In the genomic region with DNA sequence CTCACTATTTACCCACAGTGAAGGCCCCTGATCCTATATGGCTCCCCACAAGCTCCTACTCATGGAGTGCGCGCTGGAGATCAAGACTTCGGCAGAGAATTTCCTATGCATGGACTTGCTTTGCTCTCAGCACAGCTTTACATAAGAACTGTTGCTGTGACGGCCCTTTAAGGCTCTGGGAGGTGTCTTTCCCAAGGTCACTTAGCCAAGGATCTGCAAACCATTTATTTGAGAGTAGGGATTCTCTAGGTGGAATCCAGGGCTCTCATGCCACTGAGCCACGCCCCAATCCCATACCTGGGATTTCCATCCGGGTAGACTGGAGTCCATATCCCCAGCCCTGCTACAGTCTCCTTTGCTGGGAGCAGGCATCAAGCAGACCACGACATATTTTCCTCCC, we compare ENCODE assay signal across 25 mouse cellular contexts. TPM values are rescaled to one million over a fixed set of nuclear protein-coding genes. Genes with fewer than 3 reads are reported as not detected.
DNase-seq lines count a peak whose midpoint lies in the region; ATAC-seq lines count a peak whose summit lies in the region.
"Had no signal": no experiment of that assay in that cellular context is flagged by ENCODE, and none has a peak within 500 bp of the region (broad histone marks: within the 10 kb centered on the region; RNA-seq: fewer than 3 reads in every experiment).

No protein-coding gene starts in this region.

- peaks cover 32% of the 10 kb centered on the region for H3K27me3 ChIP-seq in neural tube, embryonic 11.5 days (ENCODE audit: control insufficient read depth, insufficient read depth, low read length)
- H3K27me3 ChIP-seq in hindbrain, embryonic 12.5 days, result peaks cover 53% of the 10 kb centered on the region
- H3K27me3 ChIP-seq: CH12.LX had no signal

- 88% methylated on average over 7 of the region's 7 CpGs for WGBS in neural tube, embryonic 11.5 days
- 82% methylated on average over 7 of the region's 7 CpGs for WGBS in hindbrain, embryonic 12.5 days

- peak overlapping the region; percentile 10; the same call in 1 of the 2 replicates for H3K27ac ChIP-seq in neural tube, embryonic 11.5 days (ENCODE audit: low read depth, low read length)
- H3K27ac ChIP-seq in hindbrain, embryonic 12.5 days, result no peak overlapping the region

- no peak overlapping the region for H3K4me3 ChIP-seq in neural tube, embryonic 11.5 days (ENCODE audit: low read depth, low read length)
- no peak overlapping the region for H3K4me3 ChIP-seq in hindbrain, embryonic 12.5 days

- H3K9ac ChIP-seq in neural tube, embryonic 11.5 days (ENCODE audit: low read length), result no peak overlapping the region
- no peak overlapping the region for H3K9ac ChIP-seq in hindbrain, embryonic 12.5 days

- no peak for DNase-seq in neural tube, embryonic 11.5 days (ENCODE audit: low spot score)
- DNase-seq in neural tube, embryonic 10.5 days (ENCODE audit: extremely low spot score, low spot score), result no peak
- DNase-seq in ES-CJ7 (ENCODE audit: low read depth, low spot score), result peak; percentile 62
- DNase-seq in R1 (ENCODE audit: low read depth, low spot score), result peak; percentile 53
- peak; percentile 66 for DNase-seq in ZHBTc4 (ENCODE audit: low read depth, low spot score)
- no peak for DNase-seq in gastrocnemius, postnatal 36 days
- DNase-seq: adrenal gland, adult 2 months; adrenal gland, adult 8-10 months; adrenal gland, postnatal 10 days; adrenal gland, postnatal 14 days; adrenal gland, postnatal 25 days; adrenal gland, postnatal 36 days; B cell, adult 2 months; cerebellum, adult 11 months; cerebellum, adult 11-12 months; cerebellum, adult 18-20 months; cerebellum, adult 2 months; cerebellum, adult 8-10 months had no signal

- no peaks in the 10 kb centered on the region for H3K4me1 ChIP-seq in neural tube, embryonic 11.5 days (ENCODE audit: control insufficient read depth, insufficient read depth, low read length)
- peaks cover 8% of the 10 kb centered on the region for H3K4me1 ChIP-seq in hindbrain, embryonic 12.5 days

- peaks cover 4% of the 10 kb centered on the region; the same call in 1 of the 2 replicates for H3K9me3 ChIP-seq in neural tube, embryonic 11.5 days (ENCODE audit: control insufficient read depth, low read length)
- H3K9me3 ChIP-seq in hindbrain, embryonic 12.5 days (replicated peaks), result peaks cover 6% of the 10 kb centered on the region; the same call in 1 of the 2 replicates

- no peaks in the 10 kb centered on the region for H3K36me3 ChIP-seq in neural tube, embryonic 11.5 days (ENCODE audit: control insufficient read depth, insufficient read depth, low read length)
- H3K36me3 ChIP-seq in hindbrain, embryonic 12.5 days, result no peaks in the 10 kb centered on the region
- H3K36me3 ChIP-seq: G1E had no signal

- intact Hi-C loops in gastrocnemius, postnatal 36 days (cut with DNase I), result no loop called here

- no peak overlapping the region for H3K4me2 ChIP-seq in neural tube, embryonic 11.5 days (ENCODE audit: low read depth)
- H3K4me2 ChIP-seq in hindbrain, embryonic 12.5 days (replicated peaks), result no peak overlapping the region

- ATAC-seq in neural tube, embryonic 11.5 days (ENCODE audit: insufficient read depth, low FRiP score, low TSS enrichment), result no peak
- ATAC-seq in monocyte, adult 5-6 weeks (replicated peaks; ENCODE audit: insufficient number of reproducible peaks, low FRiP score, low TSS enrichment, poor library complexity, severe bottlenecking), result no peak
- ATAC-seq in hindbrain, embryonic 12.5 days (ENCODE audit: low FRiP score), result no peak
- ATAC-seq: activated CD4-positive, CD25-positive, alpha-beta regulatory T cell, adult 4 months; CD4-positive, CD25-positive, alpha-beta regulatory T cell, adult 4 months; Patski had no signal

RNA-seq across cellular contexts. Expression of a gene that starts 35.4 kb away (rescaled TPM):
- polyA plus RNA-seq in neural tube, embryonic 11.5 days (2014; fragmentation: Nextera tagmentation; extraction: Ambion mirVana), result 4.6 and 6.2 TPM in 2 replicates
- under 1 TPM; 0.27 to 0.46 TPM for total RNA-seq in gastrocnemius, postnatal 36 days (2021)
- 31.9 to 70.2 TPM (median 54.1 TPM) in 3 replicates for total RNA-seq in monocyte, adult 5-6 weeks (2017)
- polyA plus RNA-seq in hindbrain, embryonic 12.5 days (2016; fragmentation: Nextera tagmentation; extraction: Ambion mirVana), result 4.9 and 5.4 TPM in 2 replicates

RNA-seq across cellular contexts. Expression of a gene that starts 35.6 kb away (rescaled TPM):
- 383 and 388 TPM in 2 replicates for polyA plus RNA-seq in neural tube, embryonic 11.5 days (2014; fragmentation: Nextera tagmentation; extraction: Ambion mirVana)
- total RNA-seq in gastrocnemius, postnatal 36 days (2021), result 100 to 1,000 TPM; 119 to 125 TPM
- 285 to 328 TPM (median 291 TPM) in 3 replicates for total RNA-seq in monocyte, adult 5-6 weeks (2017)
- 298 and 331 TPM in 2 replicates for polyA plus RNA-seq in hindbrain, embryonic 12.5 days (2016; fragmentation: Nextera tagmentation; extraction: Ambion mirVana)

RNA-seq across cellular contexts. Expression of a gene that starts 55.1 kb away (rescaled TPM):
- 193 and 201 TPM in 2 replicates for polyA plus RNA-seq in neural tube, embryonic 11.5 days (2014; fragmentation: Nextera tagmentation; extraction: Ambion mirVana)
- total RNA-seq in gastrocnemius, postnatal 36 days (2021), result 10 to 100 TPM; 31.6 to 35.1 TPM
- 25.4 to 66.0 TPM (median 36.9 TPM) in 3 replicates for total RNA-seq in monocyte, adult 5-6 weeks (2017)
- 194 and 200 TPM in 2 replicates for polyA plus RNA-seq in hindbrain, embryonic 12.5 days (2016; fragmentation: Nextera tagmentation; extraction: Ambion mirVana)

Comparison
In these comparisons a context has a peak if more than half of its experiments do, and no peak if none do; other contexts are left out.
1. DNase-seq: peak in ES-CJ7 (single experiment), R1 (single experiment) and ZHBTc4 (single experiment); none in neural tube, embryonic 11.5 days (single experiment), neural tube, embryonic 10.5 days (single experiment) and gastrocnemius, postnatal 36 days (0 of 2).
2. RNA of a gene that starts 35.4 kb away (total RNA-seq): 31.9 to 70.2 TPM in monocyte, adult 5-6 weeks; 0.27 to 0.46 TPM in gastrocnemius, postnatal 36 days; every median in the first group is over 10 times any median in the second.